Mouse (Mus musculus) cerebellum, adult 18-20 months (tissue): ENCODE measurements around the gene Fis1.
"Not testable (repeated sequence)": the region's sequence is repeated elsewhere in the genome, so short reads cannot be mapped to it uniquely, and the experiment has no call there.

Experiments used
- DNase-seq, 2 experiments: peaks; one replicate each; pipeline ENCODE4 v3.0.0; 2021

Gene Fis1

GRCm38 (mm10) chr5:136953015-136953414, at the start of gene Fis1:
Gene Fis1, plus strand, starts transcription at chr5:136953275.
- peak; percentile 95 to 99 for DNase-seq

- no peak for DNase-seq
These were observed 48.5 kb upstream of the Fis1 start for GRCm38 (mm10) chr5:136904621-136905020.

GRCm38 (mm10) chr5:136905630-136906029, 47.4 kb upstream of the Fis1 start:
- peak in 1 of 2 experiments; percentile 22 for DNase-seq

GRCm38 (mm10) chr5:136907587-136907986, 45.5 kb upstream of the Fis1 start:
- no peak for DNase-seq

GRCm38 (mm10) chr5:136907991-136908857, 44.9 kb upstream of the Fis1 start, which contains the start of gene Ift22:
Gene Ift22, plus strand, starts transcription at chr5:136908150.
- peak; percentile 95 for DNase-seq

- no peak for DNase-seq
These were observed 38.9 kb upstream of the Fis1 start for GRCm38 (mm10) chr5:136914183-136914582.

GRCm38 (mm10) chr5:136917613-136918242, 35.3 kb upstream of the Fis1 start:
- no peak for DNase-seq

GRCm38 (mm10) chr5:136918655-136919472, 34.2 kb upstream of the Fis1 start:
- peak; percentile 81 to 91 for DNase-seq

- DNase-seq, result peak in 1 of 2 experiments; percentile 21
These were observed 33.4 kb upstream of the Fis1 start for GRCm38 (mm10) chr5:136919546-136920301.

GRCm38 (mm10) chr5:136922830-136923229, 30.2 kb upstream of the Fis1 start:
- DNase-seq, result no peak

GRCm38 (mm10) chr5:136923751-136924478, 29.2 kb upstream of the Fis1 start:
- DNase-seq, result no peak

GRCm38 (mm10) chr5:136929073-136929472, 24.0 kb upstream of the Fis1 start:
- DNase-seq, result peak; percentile 79 to 80

- DNase-seq, result no peak
These were observed 21.2 kb upstream of the Fis1 start for GRCm38 (mm10) chr5:136931896-136932295.

GRCm38 (mm10) chr5:136932956-136933355, 20.1 kb upstream of the Fis1 start:
- DNase-seq, result no peak

GRCm38 (mm10) chr5:136933930-136934329, 19.1 kb upstream of the Fis1 start:
- no peak for DNase-seq

- DNase-seq, result no peak
These were observed 17.0 kb upstream of the Fis1 start for GRCm38 (mm10) chr5:136935905-136936695.

- DNase-seq, result no peak
These were observed 16.3 kb upstream of the Fis1 start for GRCm38 (mm10) chr5:136936750-136937149.

- no peak for DNase-seq
These were observed 15.5 kb upstream of the Fis1 start for GRCm38 (mm10) chr5:136937621-136938020.

- DNase-seq, result no peak
These were observed 13.8 kb upstream of the Fis1 start for GRCm38 (mm10) chr5:136939284-136939683.

GRCm38 (mm10) chr5:136940029-136940428, 13.0 kb upstream of the Fis1 start:
- DNase-seq, result not testable (repeated sequence)
